Mouse (Mus musculus): ENCODE data around the gene Hist3h2ba.

GRCm38 (mm10) chr11:58994337-58994826 is 45.7 kb downstream of the Hist3h2ba start:
- TF ChIP-seq CTCF (conservative IDR thresholded peaks at IDR 0.05; ENCODE audit: low read length) = no peak
- TF ChIP-seq POU5F1 (IDR thresholded peaks at IDR 0.05; ENCODE audit: borderline replicate concordance, low read length) = no peak

All from E14TG2a.4 (cell line).